Mouse (Mus musculus) frontal cortex, postnatal 25 days (tissue): ENCODE results near the gene Prss33.

Experiments used
- DNase-seq, 2 experiments: peaks; one replicate each; pipeline ENCODE4 v3.0.0; 2022; ENCODE audit warnings: low spot score in 2 of 2

Prss33 gene

DNA sequence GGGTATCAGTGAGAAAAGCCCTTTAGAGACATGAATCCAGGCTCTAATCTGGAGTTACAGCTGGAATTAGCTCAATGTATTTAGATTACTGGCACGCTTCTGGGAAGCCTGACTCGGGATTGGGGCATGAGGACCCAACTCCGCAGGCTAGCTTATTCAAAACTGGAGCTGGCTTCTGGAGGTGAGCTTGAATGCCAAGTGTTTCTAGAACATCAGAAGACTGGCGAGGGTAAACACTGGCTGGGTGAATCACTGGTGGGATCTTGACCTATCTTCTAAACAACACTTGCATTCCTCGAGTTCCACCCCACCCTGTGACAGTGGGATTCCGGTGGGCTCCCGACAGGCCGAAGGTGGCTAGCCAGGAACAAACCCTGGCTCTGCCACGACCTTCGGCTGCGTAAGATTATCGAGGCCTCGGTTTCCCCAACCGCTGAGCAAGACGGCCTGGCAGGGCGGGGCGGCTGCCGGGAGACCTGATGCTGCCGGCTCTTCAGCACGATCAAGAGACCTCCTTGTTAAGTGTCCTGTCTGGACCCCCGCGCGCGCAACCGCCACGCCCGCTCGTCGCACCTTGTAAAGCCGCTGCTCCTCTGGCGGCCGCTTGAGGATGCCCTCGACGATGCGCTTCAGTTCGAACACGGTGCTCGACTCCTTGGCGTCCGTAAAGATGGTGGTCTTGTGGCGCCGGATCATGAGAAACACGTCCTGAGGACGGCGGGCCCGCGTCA is 7.4 kb downstream of the Prss33 start:
- DNase-seq = peak; percentile 48 to 53

DNA sequence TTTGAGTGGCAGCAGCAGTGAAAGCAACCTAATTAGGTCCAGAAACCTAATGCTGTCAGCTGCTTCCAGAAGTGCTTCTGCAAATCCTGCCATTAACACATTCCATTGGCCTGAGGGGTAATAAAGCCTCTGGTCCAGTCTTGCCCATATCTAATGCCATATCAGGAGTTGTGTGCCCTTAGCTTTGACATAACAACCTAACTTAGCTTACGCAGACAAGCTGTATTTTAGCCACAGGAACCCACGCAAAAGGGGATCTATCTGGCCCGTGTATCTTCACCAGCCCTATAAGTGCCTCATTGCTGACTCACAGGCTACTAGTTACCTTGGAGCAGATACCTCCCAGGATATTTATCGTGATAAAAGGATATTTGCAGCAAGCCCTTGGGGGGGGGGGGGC is 10.3 kb downstream of the Prss33 start:
- DNase-seq = no peak

DNA sequence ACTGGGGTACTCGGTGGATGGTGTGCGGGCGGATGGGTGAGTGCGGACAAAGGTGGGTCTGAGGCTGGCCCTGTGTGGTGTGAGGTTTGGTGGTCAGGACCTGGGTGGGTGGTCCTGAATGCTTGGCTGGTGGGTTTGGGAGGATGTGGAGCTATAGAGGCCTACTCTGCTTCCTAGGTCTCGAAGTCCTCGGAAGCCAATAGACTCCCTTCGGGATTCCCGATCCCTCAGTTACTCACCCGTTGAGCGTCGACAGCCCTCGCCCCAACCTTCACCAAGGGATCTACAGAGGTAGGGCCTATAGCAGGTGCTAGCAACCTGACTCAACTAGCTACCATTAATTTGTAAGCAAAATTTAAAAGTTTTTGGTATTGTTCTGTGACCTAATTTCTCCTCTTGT is 12.2 kb downstream of the Prss33 start:
- DNase-seq = no peak

DNA sequence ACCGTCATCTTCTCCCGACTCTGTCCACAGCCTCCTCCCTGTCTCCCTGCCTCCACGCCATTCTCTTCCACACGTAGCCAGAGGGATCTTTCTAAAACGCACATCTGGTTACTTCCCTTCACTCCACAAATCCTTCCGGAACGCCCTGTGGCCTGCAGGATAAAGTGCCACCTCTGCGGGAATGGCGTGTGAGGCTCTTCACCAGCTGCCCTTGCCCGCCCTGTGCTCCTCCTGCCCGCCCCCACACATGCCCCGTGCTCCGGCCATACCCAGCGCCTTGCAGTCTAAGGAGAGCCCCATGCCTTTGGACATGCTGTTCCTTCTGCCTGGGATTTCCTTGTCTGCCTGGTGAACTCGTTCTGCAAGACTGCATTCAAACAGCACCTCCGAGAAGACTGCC is 12.8 kb downstream of the Prss33 start:
- no peak for DNase-seq

DNA sequence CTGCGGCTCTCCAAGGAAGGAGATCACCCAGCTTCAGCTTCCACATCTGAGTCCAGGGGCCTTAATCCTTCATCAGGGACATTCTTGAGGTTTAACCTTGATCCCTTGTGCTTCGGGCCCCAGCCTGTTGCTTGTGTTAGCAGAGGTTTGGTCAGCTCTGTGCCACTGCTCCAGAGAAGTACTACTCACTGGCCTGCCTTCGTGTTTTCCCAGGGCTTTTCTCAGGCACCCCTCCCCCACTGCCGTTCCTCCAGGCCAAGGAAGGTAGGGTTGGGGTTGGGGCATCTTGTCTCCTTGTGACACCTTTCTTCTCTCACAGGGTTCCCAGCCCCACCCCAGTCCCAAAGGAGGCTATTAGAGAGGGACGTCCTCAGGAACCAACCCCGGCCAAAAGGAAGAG is 13.8 kb downstream of the Prss33 start:
- no peak for DNase-seq

DNA sequence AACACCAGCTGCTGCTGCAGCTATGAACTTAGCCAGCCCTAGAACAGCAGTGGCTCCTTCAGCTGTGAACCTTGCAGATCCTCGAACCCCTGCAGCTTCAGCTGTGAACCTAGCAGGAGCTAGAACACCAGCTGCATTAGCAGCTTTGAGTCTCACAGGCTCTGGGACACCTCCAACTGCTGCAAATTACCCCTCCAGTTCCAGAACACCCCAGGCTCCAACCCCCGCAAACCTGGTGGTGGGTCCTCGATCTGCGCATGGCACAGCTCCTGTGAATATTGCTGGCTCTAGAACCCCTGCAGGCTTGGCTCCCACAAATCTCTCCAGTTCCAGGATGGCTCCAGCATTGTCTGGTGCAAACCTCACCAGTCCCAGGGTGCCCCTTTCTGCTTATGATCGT is 15.1 kb downstream of the Prss33 start:
- no peak for DNase-seq

DNA sequence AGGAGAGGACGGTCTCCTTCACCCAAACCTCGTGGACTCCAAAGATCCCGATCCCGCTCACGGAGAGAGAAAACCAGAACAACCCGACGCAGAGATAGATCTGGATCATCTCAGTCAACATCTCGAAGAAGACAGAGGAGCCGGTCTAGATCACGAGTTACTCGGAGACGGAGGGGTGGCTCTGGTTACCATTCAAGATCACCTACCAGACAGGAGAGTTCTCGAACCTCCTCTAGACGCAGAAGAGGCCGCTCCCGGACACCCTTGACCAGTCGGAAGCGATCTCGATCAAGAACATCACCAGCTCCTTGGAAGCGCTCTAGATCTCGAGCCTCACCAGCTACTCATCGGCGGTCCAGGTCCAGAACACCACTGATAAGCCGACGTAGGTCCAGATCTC is 16.6 kb downstream of the Prss33 start:
- no peak for DNase-seq

DNA sequence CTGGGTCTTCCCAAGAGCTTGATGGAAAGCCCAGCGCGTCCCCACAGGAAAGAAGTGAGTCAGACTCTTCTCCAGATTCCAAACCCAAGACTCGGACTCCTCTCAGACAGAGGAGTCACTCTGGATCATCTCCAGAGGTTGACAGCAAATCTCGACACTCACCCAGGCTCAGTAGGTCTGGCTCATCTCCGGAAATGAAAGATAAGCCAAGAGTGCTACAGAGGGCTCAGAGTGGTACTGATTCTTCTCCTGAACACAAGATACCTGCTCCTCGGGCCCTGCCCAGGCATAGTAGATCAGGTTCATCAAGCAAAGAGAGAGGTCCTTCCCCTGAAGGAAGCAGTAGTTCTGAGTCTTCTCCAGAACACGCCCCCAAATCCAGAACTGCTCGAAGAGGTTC is 17.3 kb downstream of the Prss33 start:
- no peak for DNase-seq

DNA sequence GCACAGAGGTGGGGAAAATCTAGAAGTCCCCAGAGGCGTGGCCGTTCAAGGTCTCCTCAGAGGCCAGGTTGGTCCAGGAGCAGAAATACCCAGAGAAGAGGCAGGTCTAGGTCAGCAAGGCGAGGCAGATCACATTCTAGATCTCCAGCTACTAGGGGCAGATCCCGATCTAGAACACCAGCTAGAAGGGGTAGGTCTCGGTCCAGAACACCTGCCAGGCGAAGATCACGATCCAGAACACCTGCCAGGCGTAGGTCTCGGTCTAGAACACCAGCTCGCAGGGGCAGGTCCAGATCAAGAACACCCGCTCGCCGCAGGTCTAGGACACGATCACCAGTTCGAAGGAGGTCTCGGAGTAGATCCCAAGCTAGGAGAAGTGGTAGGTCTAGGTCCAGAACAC is 20.2 kb downstream of the Prss33 start:
- no peak for DNase-seq

DNA sequence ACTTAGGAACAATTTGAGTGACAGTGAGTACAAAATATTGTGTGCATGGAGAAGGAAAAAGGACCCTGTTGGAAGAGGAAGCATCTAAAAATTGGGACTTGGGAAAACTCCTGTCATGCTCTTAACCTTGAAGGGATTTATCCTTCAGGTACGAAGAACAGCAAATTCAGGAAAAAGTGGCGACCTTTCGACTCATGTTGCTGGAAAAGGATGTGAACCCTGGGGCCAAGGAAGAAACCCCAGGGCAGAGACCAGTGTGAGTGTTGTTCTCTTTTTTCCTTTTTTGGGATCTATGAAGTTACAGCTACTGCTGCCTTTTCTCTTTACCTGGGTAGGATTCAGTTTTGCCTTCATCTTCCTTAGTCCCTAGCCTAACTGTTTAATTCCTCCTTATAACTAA is 27.9 kb downstream of the Prss33 start:
- no peak for DNase-seq

DNA sequence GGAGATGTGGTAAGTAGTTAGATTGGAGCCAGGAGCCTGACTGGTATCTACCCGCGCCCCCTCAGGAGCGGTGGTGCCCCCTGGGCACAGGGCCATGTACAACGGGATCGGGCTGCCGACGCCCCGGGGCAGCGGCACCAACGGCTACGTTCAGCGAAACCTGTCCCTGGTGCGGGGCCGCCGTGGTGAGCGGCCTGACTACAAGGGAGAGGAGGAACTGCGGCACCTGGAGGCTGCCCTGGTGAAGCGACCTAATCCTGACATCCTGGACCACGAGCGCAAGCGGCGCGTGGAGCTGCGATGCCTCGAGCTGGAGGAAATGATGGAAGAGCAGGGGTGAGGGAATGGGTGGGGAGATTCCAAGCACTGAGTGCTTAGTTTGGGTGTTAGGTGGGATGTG is 29.0 kb downstream of the Prss33 start:
- no peak for DNase-seq

DNA sequence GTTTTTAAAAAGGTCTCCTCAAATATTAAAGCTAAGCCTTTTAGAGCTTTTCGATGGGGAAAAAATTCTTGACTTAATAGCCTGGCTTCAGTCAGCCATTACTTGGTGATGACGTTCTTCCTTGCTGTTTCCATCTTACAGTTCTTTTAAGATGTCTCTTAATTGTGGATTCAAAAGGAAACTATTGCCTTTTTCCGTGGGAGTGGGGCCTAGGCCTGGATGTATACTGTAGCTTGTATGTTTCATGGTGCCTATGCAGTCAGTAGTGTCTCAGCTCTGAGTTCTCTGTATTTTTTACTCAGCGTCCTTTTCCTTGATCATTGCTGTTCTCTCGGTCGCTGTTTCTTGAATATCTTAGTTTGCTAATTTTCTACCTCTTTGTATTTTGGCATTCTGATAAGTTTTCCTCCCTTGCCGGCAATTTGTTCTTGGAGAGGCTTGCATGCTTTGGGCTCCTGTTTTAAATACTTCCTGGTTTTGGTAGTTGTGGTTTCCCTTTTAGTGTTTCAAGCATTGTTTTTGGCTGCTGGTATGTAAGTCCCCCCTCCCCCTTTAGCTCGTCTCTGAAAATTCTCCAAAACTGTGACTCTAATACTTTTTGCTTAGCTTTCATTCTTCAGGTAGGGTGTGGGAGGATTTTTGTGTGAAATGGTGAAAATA is 31.3 kb downstream of the Prss33 start:
- no peak for DNase-seq

DNA sequence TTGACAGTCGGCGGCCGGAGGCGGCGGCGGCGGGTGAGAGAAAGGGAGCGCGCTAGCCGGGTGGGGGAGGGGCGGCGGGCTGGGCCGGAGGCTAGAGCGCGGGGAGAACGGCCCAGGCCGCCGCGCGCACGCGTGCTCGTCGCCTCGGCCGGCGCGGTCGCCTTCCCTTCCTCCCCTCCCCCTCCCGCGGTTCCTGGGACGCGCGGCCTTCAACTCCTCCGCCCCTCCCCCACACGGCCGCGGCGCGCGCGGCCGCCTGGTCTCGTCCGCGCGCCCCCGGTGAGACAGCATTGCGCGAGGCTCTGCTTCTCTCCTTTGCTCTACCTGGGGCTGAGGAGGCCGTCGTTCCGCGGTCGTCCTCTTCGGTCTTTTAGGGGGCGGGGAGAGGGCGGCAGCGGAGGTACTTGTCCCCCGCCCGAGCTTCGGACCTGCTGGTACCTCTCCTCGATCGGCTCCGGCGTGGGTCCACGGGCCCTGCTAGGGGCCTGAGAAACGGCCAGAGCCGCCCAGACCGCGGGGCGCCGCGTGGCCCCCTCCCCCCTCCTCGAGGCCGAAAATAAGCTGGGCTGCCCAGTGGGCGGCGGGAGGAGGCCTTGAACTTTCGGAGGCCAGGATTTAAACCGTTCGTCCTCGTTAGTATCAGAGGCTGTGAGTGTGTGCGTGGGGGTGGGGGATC is 32.4 kb downstream of the Prss33 start:
- DNase-seq = peak; percentile 45 to 59

DNA sequence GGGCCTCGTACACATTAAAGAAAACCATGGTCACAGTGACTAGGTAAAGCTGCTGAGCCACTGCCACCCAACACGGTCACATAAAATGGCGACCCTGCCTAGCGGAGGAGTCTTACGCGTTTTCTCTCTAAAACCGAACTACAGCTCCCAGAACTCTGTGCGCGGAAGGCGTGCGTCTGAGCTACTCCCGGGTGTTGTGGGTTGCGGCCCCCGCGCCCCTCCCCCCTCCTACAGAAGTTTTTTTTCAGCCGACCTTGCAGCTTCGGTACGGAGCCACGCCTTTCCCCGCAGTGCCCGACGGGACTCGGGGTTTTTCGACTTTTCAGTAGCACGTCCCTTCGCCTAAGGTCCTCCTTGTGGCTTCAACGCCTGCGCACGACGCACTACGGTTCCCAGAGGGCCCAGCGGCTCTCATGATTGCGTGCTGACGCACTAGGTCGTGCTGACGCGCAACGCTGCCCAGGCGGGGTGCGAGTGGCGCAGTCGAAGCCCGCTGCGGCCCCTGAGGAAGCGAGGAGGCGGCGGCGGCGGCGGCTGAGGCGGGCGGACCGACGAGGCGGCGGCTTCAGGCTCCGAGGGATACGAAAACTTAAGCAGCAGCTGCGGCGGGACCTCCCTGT is 33.0 kb downstream of the Prss33 start:
- DNase-seq = peak; percentile 94 to 95

DNA sequence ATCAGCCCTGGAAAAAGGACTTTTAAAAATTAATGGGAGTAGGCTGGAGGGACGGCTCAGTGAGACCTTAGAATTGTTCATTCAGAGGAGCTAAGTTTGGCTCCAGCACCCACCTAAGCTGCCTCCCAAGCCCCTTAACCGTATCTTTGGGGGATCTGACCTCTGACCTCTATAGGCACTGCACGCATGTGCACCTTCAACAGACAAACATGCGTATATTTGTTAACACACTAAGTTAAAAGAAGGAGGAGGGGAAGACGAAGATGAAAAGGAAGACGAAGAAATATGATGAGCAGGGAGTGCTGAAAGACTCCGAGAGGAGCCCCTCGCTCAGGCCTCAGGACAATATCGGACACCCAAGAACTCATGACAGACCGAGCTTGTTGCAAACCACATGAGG is 34.2 kb downstream of the Prss33 start:
- DNase-seq = no peak

DNA sequence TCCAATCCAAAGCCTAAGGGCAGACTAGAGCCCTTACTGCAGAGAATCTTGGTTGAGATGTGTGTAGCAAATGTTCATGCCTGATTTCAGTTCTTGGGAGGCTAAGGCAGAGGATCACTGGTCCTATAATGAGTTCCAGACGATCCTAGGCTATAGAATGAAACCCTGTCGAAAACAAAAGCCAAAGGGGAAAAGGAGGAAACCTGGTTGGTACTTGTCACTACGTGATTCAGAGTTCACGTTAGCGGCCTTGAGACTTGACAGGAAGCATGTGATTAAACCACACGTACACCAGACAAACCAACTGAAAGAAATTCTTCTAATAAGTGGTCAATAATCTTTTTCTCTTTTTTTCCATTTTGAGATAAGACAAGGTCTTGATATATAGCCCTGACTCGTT is 38.5 kb downstream of the Prss33 start:
- DNase-seq = no peak

DNA sequence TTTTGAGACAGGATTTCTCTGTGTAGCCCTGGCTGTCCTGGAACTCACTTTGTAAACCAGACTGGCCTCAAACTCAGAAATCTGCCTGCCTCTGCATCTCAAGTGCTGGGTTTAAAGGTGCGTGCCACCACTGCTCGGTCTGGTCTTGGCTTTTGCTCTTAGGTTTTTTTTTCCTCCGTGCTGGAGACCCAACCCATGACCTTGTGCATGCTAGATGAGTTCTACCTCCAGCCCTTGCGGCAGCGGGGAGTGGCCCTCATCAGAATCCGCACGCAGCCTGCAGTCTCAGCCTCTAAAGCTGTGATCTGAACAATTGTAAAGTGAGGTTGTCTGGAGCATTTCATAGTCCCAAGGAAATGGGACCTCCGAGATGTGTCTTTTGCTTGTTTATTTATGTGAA is 40.5 kb downstream of the Prss33 start:
- DNase-seq = no peak

DNA sequence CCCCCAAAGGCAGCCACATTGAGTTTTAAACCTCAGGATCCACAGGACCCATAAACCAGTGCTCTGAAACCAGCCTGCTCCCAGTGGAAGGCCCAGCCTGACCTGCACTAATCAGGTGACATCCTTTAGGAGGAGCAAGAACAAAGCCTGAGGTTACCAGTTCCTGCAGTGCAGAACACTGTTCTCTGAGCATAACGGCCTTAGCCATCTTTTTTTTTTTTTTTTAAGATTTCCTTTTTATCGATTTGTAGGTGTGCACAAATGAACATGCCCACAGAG is 44.8 kb downstream of the Prss33 start:
- no peak for DNase-seq

DNA sequence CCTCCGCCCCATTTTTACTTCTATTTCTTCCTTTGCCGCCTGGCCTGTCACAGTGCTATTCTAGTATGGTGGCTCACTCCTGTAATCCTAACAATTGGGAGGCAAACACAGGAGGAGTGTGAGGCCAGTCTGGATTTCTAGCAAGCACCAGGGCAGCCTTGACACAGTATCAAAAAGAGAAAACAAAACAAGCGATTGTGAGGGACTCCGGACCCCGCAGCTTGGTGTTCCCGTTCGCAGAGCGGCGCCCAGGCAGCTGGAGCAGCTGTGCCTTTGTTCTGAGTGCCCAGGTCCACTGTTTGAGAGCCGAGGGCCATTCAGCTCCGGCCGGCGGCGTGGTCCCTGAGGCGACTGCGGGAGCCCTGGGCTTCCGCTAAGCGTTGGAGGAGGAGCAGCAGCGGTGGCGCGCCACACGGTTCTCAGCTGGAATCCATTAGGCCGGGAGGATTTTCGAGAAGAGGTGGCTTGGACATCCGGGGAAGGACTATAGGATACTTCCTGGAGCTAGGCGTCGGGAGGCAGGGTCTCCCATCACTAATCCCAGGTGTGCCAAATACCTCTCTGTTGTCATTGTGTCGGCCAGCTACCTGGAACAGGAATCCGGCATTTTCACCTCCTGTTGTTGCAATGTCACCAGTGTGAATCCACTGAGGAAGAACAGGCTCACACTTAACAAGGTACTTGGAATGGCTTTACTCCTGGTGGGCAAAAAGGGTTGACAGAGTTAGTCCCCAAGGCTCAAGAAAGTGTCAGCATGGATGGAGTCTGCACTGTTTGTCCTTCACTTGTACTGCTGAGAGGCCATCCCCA is 45.4 kb downstream of the Prss33 start, which contains the start of gene Srrm2:
TSS of gene Srrm2 (plus strand) at position 264 of the 810 bp plus-strand sequence.
- peak; percentile 29 to 41 for DNase-seq

DNA sequence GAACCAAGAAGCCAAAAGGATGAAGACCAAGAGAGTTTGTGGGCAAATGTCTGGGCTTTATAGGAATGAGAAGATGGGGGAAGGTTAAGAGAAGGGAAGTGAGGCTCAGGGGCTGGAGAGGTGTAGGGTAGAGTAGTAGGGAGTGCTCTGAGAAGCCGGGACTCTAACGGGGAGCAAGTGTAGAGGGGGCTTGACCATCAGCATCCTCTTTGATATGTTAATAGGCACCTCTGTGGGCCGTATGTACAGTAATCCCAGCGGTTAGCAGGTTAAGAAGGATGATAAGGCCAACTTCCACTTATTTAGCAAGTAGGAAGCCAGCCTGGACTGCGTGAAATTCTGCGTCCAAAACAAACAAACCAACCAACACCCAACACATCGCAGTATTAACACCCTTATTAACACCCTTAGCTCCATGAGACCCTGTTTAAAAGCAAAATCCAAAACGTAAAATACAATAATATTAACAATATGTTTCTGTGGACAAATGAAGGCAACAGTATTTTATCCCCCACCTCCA is 46.0 kb downstream of the Prss33 start:
- no peak for DNase-seq

DNA sequence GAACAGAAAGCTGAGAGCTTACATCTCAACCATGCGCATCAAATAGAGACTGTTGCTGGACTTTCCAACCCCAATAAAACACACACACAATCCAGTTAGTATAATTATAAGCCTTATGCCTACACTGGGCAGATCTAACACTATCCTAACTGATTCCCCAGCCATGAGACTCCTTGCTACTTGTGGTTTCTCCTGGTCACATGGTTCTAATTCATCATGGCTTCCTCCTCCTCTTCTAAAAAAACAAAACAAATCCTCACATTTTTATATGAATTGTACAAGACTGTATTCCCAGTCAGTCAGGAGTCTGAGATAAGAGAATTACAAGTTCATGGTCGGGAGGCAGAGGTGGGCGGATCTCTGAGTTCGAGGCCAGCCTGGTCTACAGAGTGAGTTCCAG is 46.9 kb downstream of the Prss33 start:
- no peak for DNase-seq

DNA sequence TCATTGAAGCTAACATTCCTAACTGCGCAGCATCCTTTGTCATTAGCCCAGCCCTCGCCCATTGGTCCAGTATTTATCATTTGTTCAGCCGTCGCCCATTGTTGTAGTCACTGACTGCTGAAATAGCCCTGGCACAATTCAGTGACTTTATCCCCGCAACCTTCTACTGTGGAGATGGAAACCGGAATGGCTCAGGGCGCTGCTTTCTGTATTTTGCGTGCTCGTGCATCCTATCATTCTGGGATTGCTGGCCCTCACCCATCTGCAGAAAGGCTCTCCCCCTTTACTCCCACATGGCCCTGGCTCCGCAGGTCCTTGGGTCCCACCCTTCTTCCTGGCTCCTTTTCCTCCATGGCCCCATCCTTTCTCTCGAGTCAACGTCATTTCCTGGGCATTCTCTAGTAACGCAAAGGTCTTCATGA is 49.3 kb downstream of the Prss33 start:
- no peak for DNase-seq
